Mouse (Mus musculus): Measurements from ENCODE around the gene Ppp2ca.
A peak's percentile ranks its signal among the peaks of the same experiment; 100 is the strongest.
"Not testable (repeated sequence)": the region's sequence is repeated elsewhere in the genome, so short reads cannot be mapped to it uniquely, and the experiment has no call there.

Gene Ppp2ca

GRCm38 (mm10) chr11:52094568-52094967 is 3.9 kb upstream of the Ppp2ca start:
- DNase-seq (ENCODE audit: low spot score in 2 of 2) = no peak

DNA sequence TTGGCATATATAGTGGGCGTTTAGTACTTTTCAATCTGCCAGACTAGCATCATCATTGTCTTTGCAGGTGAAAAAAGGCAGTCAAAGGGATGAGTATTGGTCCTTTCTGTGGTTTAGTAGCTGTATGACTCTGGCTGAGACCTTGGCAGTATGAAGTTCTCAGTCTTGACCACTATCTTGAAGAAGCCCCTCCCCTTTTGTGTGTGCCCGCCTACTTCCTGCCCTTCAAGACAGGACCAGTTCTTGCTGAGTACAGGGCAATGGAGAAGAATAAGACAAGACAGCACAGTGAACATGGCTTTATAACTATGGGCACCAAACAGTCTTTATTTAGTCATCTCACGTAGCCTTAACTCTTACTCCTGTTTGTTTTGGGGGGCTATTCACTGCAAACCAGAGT is 1.5 kb upstream of the Ppp2ca start:
- no peak for DNase-seq (ENCODE audit: low spot score in 2 of 2)

DNA sequence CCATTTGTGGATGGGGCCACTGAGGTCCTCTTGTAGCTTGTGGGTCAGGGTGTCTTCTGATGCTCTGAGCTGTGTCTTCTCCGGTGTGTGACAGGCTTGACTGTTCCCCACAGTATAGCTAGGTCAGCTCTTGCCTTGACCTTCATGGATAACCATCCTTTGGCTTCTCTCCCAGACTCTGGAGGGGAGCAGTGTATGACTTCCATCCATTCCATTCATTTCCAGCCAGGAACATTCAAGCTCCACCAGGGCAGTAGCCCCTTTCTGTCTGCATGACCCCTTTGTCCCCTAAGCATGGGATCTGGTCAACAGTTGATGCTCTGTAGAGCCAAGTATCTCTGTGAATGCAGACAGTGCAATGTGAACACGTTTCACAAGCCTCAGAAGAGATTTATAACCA is 885 bp upstream of the Ppp2ca start:
- no peak for DNase-seq (ENCODE audit: low spot score in 2 of 2)

DNA sequence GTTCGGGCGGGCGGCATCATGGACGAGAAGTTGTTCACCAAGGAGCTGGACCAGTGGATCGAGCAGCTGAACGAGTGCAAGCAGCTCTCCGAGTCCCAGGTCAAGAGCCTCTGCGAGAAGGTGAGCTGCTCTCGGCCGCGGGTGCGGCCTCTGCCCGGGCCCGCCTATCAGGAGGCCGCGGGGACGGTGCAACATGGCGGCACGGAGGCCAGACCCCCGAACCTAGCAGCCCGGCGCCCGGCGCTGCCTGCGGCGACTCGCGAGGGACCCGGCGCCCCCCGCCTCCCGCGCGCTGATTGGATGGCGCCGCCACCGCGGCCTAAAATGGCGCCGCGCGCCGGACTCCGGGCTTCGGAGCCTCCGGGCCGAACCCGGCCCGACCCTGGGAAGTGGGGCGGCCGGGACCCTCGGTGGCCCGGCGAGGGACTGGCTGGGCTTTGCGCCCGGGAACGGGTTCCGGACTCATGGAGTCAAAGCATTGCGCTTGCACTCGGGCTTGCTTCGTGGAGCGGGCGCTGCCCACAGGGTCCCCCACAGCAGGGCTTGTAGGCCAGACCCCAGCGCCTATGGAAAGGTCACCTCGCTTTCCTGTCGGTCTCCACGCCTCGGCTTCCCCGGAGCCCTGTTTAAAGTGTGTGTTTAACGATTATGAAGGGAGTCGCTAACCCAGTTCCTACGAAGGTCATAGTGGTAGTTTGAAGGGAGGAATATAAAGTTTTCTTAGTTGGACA is 715 bp downstream of the Ppp2ca start:
- peak; percentile 75 to 82 for DNase-seq (ENCODE audit: low spot score in 2 of 2)

- no peak for DNase-seq (ENCODE audit: low spot score in 2 of 2)
These were observed 1.3 kb downstream of the Ppp2ca start for GRCm38 (mm10) chr11:52099771-52100219.

DNA sequence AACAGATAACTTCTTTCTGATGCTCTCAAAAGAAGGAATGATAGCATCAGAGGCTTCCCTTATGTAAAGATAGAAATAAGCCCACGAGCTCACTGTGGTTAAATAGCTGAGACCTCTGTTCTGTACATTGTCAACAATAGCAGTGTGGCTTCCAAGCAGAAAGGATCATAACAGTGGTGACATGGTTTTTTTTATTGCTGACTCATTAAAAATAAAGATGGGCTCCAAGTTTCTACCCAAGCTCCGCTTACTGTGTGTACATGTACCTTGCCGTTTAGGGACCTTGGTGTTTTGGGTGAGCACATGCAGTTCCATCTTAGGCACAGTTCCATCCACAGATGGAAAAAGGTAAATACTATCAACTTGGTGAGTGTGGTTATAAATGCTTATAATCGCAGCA is 4.5 kb downstream of the Ppp2ca start:
- DNase-seq (ENCODE audit: low spot score in 2 of 2) = no peak

- no peak for DNase-seq (ENCODE audit: low spot score in 2 of 2)
These were observed 7.0 kb downstream of the Ppp2ca start for GRCm38 (mm10) chr11:52105503-52105902.

DNA sequence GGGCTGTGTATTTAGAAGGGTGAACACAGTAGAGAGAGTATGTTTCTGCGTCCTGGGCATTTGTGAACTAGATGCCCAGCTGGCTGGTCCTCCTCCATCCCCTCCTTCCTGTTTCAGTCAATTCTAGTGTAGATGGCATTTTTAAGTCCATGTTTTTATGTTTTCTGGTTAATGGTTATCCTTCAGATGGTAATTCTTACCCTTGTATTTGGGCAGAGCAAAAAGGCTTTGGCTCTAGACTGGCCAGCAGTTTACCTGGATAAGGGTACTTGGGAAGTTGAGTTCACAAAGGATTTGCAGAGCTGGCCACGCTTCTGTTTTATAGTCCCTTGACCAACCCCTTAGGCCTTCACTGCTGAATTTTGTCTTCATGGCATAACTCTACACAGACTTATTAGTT is 7.6 kb downstream of the Ppp2ca start:
- DNase-seq (ENCODE audit: low spot score in 2 of 2) = no peak

GRCm38 (mm10) chr11:52106438-52106837 is 8.0 kb downstream of the Ppp2ca start:
- no peak for DNase-seq (ENCODE audit: low spot score in 2 of 2)

DNA sequence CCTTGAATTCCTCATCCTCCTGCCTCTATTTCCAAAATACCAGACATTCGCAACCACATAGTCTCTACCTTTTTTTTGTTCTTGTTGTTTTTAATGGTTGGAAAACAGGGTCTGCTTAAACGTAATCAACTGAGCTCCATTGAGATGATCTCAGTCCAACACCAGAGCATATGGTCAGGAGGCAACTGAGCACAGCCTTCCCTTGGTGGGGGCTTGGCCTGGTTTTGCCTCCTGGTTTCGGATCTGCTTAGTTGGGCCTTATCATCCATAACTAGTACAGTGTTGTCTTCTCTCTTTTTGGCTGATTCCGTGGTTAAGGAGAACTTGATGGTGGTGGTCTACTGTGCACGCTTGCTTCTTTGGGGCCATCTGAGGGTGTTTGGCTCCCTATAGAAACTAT is 10.3 kb downstream of the Ppp2ca start:
- no peak for DNase-seq (ENCODE audit: low spot score in 2 of 2)

DNA sequence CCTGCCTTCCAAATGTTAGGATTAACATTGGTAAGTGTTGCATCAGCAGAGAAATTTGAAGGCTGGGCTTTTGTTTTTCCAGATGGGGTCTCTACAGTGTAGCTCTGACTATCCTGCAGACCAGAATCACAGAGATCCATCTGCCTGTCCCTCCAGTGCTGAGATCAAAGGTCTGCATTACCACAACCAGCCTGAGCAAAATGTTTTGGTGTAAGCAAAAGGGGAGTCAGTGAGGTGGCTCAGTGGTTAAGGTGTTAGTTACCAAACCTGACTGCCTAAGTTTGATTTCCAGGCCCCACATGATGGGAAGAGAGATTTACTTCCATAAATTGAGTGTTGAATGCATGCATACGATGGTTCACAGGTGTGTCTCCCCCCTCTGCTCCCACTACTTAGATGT is 10.9 kb downstream of the Ppp2ca start:
- no peak for DNase-seq (ENCODE audit: low spot score in 2 of 2)

- no peak for DNase-seq (ENCODE audit: low spot score in 2 of 2)
These were observed 17.0 kb downstream of the Ppp2ca start for GRCm38 (mm10) chr11:52115479-52115878.

DNA sequence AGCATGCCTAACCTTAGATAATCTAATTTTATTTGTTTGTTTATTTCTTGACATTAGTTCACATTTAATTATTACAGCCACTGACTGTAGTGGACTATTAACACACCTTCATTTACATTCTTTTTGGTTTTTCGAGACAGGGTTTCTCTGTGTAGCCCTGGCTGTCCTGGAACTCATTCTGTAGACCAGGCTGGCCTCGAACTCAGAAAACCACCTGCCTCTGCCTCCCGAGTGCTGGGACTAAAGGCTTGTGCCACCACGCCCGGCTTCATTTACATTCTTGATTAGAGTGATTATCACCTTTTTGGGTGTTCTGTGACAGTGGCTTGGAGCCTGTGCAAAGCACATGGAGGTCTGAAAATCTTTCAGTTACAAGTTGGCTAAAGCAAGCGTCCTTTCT is 17.6 kb downstream of the Ppp2ca start:
- DNase-seq (ENCODE audit: low spot score in 2 of 2) = not testable (repeated sequence)

- no peak for DNase-seq (ENCODE audit: low spot score in 2 of 2)
These were observed 18.7 kb downstream of the Ppp2ca start for GRCm38 (mm10) chr11:52117156-52117555.

DNA sequence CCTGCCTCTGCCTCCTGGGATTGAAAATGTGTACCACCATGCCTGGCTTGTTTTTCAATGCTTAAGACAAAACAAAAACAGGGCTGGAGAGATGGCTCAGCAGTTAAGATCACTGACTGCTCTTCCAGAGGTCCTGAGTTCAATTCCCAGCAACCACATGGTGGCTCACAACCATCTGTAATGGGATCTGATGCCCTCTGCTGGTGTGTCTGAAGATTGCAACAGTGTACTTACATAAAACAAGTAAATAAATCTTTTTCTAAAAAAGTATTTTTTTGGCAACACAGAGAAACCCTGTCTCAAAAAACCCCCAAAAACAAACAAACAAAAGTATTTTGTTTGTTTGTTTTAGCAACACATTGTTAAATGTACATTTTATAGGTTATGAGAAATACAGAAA is 21.9 kb downstream of the Ppp2ca start:
- DNase-seq (ENCODE audit: low spot score in 2 of 2) = not testable (repeated sequence)

DNA sequence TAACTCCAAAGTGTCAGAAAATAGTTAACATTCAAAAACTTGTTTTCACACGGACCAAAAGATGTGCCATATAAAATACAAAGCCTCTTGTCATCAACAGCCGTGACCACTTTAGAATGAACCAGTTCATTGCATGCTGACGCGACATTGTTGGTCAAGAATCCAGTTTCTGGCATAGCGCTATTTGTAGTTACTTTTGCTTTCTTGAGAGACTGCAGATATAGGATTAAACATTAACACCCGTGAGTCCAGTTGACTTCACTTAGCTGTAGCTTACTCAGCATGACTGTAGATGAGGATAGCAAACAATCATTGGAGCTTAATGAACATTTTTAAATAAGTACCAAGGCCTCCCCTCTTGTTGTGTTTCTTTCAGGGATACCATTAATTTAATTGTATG is 23.6 kb downstream of the Ppp2ca start:
- no peak for DNase-seq (ENCODE audit: low spot score in 2 of 2)

- DNase-seq (ENCODE audit: low spot score in 2 of 2) = no peak
These were observed 26.0 kb downstream of the Ppp2ca start for GRCm38 (mm10) chr11:52124468-52124867.

GRCm38 (mm10) chr11:52127169-52127568 is 28.7 kb downstream of the Ppp2ca start:
- DNase-seq (ENCODE audit: low spot score in 2 of 2) = no peak

GRCm38 (mm10) chr11:52127760-52128159 is 29.3 kb downstream of the Ppp2ca start:
- DNase-seq (ENCODE audit: low spot score in 2 of 2) = no peak

DNA sequence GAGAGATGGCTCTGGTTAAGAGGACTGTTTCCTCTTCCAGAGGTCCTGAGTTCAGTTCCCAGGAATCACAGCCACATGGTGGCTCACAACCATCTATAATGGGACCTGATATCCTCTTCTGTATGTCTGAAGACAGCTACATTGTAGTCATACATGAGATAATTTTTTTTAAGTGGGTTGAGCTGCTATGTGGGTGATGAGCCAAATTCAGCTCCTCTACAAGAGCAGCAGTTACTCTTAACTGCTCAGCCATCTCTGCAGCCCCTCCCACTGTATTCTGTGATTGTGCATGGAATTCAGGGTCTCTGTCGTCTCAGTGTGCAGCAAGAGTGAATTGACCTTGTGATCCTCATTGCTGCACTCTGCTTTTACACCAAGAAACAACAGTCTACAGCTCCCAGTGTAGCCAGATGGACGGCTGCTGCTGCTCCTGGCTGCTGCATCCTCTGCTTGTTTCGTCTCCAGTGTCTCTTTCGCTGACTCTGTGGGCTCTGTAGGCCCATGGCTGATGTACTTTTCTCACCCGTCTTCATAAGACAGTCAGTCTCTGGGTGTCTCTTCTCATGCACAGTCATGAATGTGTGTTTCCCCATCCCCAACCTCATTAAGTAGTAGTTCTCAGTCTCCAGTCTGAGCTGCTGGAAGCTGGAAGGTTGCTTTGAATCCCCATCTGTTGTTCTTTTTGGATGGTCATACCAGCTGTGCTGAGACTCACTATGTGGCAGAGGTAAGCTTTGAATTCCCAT is 30.0 kb downstream of the Ppp2ca start:
- DNase-seq (ENCODE audit: low spot score in 2 of 2) = no peak

DNA sequence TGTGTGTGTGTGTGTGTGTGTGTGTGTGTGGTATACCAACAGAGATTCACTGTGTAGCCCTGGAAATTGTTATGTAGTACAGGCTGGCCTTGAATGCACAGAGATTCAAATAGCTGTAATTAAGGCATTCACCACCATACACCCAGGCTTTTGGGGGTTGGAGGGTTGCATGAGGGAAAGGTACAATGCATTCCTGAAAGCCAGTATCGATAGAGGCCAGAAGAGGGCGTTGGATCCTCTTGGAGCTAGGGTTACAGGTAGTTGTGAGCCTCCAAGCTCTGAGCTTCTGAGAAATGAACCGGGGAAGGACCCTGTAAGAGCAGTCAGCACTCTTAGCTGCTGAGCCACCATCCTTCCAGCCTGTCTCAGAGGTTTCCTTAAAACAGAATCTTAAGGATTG is 30.7 kb downstream of the Ppp2ca start:
- no peak for DNase-seq (ENCODE audit: low spot score in 2 of 2)

DNA sequence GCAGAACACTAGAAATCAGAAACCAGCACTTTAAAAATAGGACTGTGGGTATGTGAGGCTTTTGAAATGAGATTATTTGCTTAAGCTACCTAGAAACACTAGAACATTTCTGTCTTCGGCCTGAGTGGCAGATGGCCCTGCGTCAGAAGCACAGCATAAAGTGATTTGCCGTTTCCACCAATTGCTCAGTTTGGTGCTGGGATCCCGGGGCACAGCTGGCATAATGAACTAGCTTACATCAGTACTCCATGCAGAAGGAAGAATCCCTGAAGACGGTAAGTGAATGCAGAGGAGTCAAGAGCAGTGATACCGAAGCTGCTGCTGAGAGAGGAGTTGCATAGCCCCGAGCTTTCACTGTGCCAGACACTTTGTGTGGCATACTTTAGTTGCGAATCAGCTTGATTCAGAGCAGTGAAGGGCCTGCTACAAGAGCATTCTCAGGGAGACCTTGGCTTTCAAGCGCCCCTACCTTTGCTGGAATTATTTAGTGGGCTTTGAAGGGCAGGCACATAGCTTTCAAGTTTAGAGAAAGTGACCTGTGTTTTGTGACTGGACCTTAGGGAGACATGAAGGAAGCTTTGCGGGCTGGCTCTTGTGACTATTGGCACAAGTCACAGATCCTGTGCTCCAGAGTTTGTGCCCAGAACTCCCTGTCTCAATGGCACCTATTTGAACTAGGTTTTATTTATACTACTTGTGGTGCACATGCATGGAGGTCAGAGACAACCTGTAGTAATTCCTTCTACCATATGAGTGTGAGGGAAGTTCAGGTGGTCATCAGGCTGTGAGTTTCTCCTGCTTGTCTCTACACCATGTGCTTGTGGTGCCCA is 31.4 kb downstream of the Ppp2ca start:
- no peak for DNase-seq (ENCODE audit: low spot score in 2 of 2)

Data from spleen, postnatal 10 days (tissue).